Mouse (Mus musculus): ENCODE data around the gene Itga5. TPM values are rescaled to one million over a fixed set of nuclear protein-coding genes. Genes with fewer than 3 reads are reported as not detected.
A peak's percentile ranks its signal among the peaks of the same experiment; 100 is the strongest.

Itga5 gene
- total RNA-seq, 2 experiments from 2014 or later, result 46.1 to 47.1 TPM

- intact Hi-C loops (cut with DNase I), result loop anchor here (2.0 kb wide), 2 partner anchors 17 to 23 kb away; no protein-coding TSS in a partner anchor
- DNase-seq, result peak; percentile 65 to 69
Measured at GRCm38 (mm10) chr15:103365471-103366375, 840 bp downstream of the Itga5 start.

- intact Hi-C loops (cut with DNase I), result loop anchor here (2.0 kb wide), 1 partner anchor 24 kb away; no protein-coding TSS in a partner anchor
- no peak for DNase-seq
Measured at GRCm38 (mm10) chr15:103364761-103365160, 1.8 kb downstream of the Itga5 start.

GRCm38 (mm10) chr15:103363809-103364208 lies 2.8 kb downstream of the Itga5 start:
- intact Hi-C loops (cut with DNase I), result loop anchor here (2.0 kb wide), 1 partner anchor 25 kb away; no protein-coding TSS in a partner anchor
- DNase-seq, result no peak

- intact Hi-C loops (cut with DNase I), result no loop called here
- DNase-seq, result no peak
Measured at GRCm38 (mm10) chr15:103362950-103363349, 3.6 kb downstream of the Itga5 start.

- no peak for DNase-seq
- intact Hi-C loops (cut with DNase I), result no loop called here
Measured at GRCm38 (mm10) chr15:103362333-103362732, 4.2 kb downstream of the Itga5 start.

GRCm38 (mm10) chr15:103361269-103361668 lies 5.3 kb downstream of the Itga5 start:
- intact Hi-C loops (cut with DNase I), result no loop called here
- no peak for DNase-seq

- intact Hi-C loops (cut with DNase I), result no loop called here
- DNase-seq, result peak in 1 of 2 experiments; percentile 66
Measured at GRCm38 (mm10) chr15:103359869-103360602, 6.5 kb downstream of the Itga5 start.

- intact Hi-C loops (cut with DNase I), result no loop called here
- DNase-seq, result peak in 1 of 2 experiments; percentile 49
Measured at GRCm38 (mm10) chr15:103359122-103359510, 7.4 kb downstream of the Itga5 start.

GRCm38 (mm10) chr15:103358278-103359121 lies 8.1 kb downstream of the Itga5 start:
- DNase-seq, result peak in 1 of 2 experiments; percentile 44
- intact Hi-C loops (cut with DNase I), result no loop called here

GRCm38 (mm10) chr15:103357817-103358216 lies 8.7 kb downstream of the Itga5 start:
- intact Hi-C loops (cut with DNase I), result no loop called here
- no peak for DNase-seq

GRCm38 (mm10) chr15:103356130-103356529 lies 10.4 kb downstream of the Itga5 start:
- DNase-seq, result no peak
- intact Hi-C loops (cut with DNase I), result no loop called here

GRCm38 (mm10) chr15:103355420-103355819 lies 11.1 kb downstream of the Itga5 start:
- intact Hi-C loops (cut with DNase I), result no loop called here
- DNase-seq, result no peak

GRCm38 (mm10) chr15:103354690-103355089 lies 11.9 kb downstream of the Itga5 start:
- intact Hi-C loops (cut with DNase I), result no loop called here
- DNase-seq, result no peak

GRCm38 (mm10) chr15:103353511-103354256 lies 12.9 kb downstream of the Itga5 start:
- DNase-seq, result no peak
- intact Hi-C loops (cut with DNase I), result loop anchor here (1.0 kb wide), 1 partner anchor 35 kb away; no protein-coding TSS in a partner anchor

- intact Hi-C loops (cut with DNase I), result loop anchor here (1.0 kb wide), 1 partner anchor 35 kb away; no protein-coding TSS in a partner anchor
- DNase-seq, result peak in 1 of 2 experiments; percentile 69
Measured at GRCm38 (mm10) chr15:103352856-103353255, 13.7 kb downstream of the Itga5 start.

GRCm38 (mm10) chr15:103347275-103347684 lies 19.3 kb downstream of the Itga5 start:
- intact Hi-C loops (cut with DNase I), result loop anchor here (1.0 kb wide), 1 partner anchor 41 kb away; no protein-coding TSS in a partner anchor
- peak in 1 of 2 experiments; percentile 70 for DNase-seq

GRCm38 (mm10) chr15:103345789-103346188 lies 20.8 kb downstream of the Itga5 start:
- DNase-seq, result no peak
- intact Hi-C loops (cut with DNase I), result no loop called here

GRCm38 (mm10) chr15:103343556-103343955 lies 23.0 kb downstream of the Itga5 start:
- no peak for DNase-seq

GRCm38 (mm10) chr15:103343008-103343407 lies 23.6 kb downstream of the Itga5 start:
- intact Hi-C loops (cut with DNase I), result no loop called here
- DNase-seq, result no peak

More at GRCm38 (mm10) chr15:103343556-103343955, 23.0 kb downstream of the Itga5 start:
- intact Hi-C loops (cut with DNase I), result no loop called here
